Mouse (Mus musculus): Measurements from ENCODE around the gene Sfxn5. TPM values are rescaled to one million over a fixed set of nuclear protein-coding genes. Genes with fewer than 3 reads are reported as not detected.
A peak's percentile ranks its signal among the peaks of the same experiment; 100 is the strongest.

Gene Sfxn5
- 1 to 10 TPM; 4.2 to 6.0 (median 5.5) TPM for total RNA-seq (2022)

DNA sequence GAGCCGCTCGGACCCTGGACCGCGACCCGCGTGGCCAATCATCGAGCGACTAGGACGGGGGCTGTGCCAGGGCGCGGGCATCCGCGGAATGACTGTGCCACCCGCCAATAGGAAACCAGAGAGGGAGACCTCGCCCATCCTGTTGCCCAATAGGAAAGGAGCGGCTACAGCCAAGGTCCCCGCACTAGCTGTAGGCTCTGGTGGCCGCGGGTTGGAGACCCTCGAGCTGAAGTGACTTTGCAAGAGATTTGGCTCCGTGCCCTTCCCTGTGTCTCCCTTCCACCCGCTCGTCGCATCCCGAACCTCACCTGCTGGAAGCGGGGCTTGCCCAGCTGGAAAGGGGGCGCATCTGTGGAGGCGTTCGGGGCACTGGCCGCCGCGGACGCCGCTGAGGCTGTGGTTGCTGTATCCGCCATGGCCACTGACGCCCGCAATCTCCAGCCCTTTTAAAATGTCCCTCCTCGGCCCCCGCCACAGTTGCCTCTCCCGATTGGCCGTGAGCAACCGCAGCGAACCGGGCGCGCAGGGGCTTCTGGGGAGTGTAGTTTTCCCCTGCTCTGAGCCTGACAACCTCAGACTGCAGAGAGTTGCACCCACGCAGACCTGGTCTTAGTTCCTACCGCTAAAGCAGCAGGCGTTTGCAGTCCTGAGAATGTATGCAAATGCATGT is at the start of gene Sfxn5:
Sfxn5 (minus strand) TSS at position 423 of the 670 bp plus-strand sequence.
- peak; percentile 91 for DNase-seq (ENCODE audit: low spot score in 2 of 2)

- DNase-seq (ENCODE audit: low spot score in 2 of 2): no peak
These were observed 49.6 kb upstream of the Sfxn5 start for GRCm38 (mm10) chr6:85382791-85383190.

DNA sequence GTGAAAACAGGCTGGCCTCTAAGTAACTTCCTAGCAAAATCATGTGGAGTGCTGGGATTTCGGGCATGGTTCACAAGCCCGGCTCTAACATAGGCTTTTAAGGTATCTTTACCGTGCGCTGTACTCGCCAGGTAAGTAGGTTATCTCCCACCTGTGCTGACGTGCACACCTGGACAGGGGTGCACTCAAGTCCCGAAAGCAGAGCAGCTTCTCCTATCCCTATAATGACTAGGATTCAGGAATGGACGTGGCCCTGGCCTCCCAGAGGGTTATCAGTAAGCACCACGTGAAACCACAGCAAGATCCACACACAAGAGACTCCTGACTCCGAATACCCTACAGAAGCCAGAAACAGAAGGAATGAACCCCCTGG is 48.4 kb upstream of the Sfxn5 start:
- DNase-seq (ENCODE audit: low spot score in 2 of 2): no peak

DNA sequence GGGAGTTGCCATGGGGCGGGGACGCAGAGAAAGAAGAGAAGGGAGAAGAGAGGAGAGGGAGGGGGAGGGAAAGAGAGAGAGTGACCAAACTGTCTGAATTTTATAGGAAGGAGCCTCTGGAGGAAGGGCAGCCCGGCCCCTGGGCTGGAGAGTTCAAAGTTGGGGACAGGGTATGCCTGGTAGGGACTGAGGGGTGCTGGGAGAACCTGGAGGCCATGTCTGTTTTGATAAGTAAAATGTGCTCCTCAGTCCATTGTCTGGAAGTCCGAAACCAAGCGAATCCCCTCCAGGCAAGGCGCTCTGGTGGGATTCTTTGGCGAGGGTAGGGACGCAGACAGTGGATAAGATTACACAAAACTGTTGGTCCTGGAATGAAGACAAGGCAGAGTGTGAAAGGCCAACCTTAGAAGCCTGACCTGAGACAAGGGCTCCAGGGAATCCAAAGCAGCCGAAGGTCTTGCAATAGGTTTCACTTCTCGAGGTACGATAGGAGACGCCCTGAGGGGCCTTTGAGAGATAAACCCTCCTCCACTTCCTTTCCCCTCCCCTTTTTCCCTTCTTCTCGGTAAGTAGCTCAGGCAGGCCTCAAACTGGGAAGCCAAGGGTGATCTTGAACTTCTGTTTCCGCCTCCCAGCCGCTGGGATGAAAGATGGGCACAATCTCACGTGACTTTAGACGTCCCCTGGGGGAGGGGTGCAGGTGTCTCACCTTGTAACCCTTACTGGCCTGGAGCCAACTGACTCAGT is 47.9 kb upstream of the Sfxn5 start:
- DNase-seq (ENCODE audit: low spot score in 2 of 2): no peak

- peak; percentile 76 to 77 for DNase-seq (ENCODE audit: low spot score in 2 of 2)
These were observed 47.1 kb upstream of the Sfxn5 start for GRCm38 (mm10) chr6:85380201-85380900.

DNA sequence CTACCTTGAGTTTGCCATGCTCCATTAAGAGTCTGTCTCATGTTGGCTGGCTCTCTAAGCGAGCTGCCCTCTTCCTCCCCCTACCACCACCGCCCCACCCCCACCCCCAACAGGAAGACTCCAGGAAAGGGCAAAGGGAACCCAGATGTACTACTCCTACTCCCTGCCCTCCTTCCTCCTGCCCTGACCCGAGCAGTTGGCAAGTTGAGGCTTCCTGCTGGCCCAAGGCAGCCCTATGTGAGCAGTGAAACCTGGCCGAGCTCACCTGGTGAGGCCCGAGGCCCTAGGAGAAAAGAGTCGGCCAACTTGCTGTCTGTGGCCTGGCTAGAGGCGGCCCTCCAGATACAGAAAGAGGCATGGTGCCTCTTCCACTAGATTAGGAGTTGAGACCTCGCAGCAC is 45.4 kb upstream of the Sfxn5 start:
- no peak for DNase-seq (ENCODE audit: low spot score in 2 of 2)

DNA sequence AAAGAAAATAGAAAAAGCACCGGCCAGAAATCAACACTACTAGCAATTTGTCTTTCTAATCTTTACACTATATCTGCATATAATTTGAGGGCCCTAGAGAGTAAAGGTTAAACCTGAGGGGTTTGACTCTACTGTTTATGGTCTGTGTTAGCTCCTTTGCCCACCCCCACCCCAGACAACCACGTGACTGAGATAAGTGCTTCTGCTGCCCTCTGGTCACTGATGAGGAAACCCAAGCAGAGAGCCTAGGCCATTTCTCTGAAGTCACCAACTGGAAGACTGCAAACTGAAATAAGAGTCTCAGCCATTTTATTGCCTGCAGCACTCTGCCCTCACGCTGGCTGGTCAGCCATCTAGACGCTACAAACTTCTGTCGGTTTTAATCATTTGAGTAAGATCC is 44.7 kb upstream of the Sfxn5 start:
- no peak for DNase-seq (ENCODE audit: low spot score in 2 of 2)

DNA sequence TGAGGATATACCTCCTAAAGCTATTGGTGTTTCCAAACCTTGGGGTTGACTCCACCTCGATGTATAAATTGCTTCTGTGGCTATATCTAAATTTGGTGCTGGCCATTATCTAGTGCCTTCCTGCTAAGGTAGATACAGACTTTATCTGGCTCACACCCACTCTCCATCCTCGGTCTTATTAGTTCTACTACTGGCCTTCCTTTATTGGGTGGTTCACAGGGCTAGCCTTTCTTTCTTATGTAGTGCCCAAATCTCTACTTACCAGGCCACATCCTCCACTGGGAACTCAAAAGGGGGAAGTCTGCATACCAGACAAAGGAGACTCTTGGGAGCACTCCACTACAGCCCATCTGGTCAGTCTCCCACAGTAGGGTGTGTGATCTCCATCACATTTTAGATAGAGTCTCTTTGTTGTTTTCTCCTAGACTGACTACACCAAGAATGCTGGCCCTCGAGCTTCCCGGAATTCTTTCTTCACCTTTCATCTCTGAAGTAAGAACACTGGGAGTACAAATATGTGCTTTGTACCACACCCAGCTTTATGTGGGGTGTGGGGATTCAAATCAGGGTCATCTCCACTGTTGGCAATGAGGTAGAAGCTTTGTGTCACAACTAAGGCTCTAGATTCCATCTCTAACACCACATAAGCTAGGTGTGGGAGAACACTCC is 44.0 kb upstream of the Sfxn5 start:
- no peak for DNase-seq (ENCODE audit: low spot score in 2 of 2)

GRCm38 (mm10) chr6:85374734-85375114 is 41.5 kb upstream of the Sfxn5 start:
- peak; percentile 94 to 95 for DNase-seq (ENCODE audit: low spot score in 2 of 2)

DNA sequence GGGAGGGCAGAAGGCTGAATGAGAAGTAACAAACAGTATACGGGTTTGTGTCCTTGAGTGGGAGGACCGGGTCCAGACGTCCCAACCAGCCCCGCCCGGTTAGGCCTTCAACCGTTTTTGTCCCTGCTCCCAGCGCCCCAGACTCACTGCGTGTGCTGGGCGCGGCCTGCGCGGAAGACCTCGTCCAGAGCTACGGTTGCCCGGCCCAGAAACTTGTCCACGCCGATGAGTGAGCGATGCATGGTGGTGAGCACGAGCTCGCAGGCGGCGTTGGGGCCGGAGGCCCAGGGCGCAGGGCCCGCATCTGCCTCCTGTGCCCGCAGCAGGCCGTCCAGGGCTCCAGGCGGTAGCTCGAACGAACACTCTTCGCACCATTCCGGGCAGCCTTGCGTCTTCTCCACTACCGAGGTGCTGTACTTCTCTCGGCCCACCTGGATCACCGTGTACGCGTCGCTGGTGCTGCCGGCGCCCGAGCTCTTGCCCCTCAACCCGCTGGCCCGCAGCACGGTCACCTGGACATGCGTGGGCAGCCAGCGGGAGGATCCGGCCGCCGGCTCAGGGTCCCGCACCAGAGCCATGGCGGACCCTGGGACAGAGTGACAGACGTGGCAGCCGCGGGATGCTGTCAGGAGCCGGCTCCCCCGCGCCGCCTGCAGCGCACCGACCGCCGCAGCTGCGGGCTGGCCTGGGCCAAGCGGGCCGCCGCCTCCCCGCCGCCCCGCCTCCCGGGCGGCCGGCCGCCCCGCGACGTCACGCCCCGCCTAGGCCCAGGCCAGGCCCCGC is 40.9 kb upstream of the Sfxn5 start, which contains the start of gene Rab11fip5:
Rab11fip5 (minus strand) TSS at position 684 of the 783 bp plus-strand sequence.
- no peak for DNase-seq (ENCODE audit: low spot score in 2 of 2)

DNA sequence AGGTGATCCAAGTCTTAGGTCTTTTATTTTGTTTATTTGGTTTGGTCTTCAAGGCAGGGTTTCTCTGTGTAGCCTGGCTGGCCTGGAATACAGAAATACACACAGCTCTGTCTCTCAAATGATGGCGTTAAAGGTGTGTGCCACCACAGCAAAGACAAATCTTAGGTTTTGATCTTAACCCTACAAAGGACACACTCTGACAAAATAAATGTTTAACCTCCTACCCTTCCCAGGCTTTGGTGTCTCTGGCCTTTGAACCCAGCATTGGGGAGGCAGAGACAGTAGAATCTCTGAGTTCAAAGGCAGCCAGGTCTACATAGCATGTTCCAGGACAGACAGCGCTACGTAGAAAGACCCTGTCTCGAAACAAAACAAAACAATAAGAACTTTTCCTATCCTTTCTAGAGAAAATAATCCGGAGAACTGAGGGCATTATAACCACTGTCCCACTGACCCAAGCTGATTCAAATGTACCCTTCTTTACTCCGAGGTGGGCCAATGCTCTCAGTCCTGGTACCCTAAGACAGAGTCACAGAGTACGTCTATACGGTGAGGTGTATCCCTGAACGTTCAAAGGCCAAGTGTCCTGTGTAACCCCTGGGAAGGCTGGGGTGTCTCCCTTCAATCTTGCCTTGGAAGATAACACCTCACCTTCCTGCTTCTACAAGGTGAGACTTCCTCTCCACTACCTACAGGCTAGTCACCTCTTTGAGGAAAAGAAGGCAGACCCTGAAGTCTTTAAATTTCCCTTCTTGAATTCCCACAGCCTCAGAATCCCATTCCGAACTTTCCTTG is 40.0 kb upstream of the Sfxn5 start:
- no peak for DNase-seq (ENCODE audit: low spot score in 2 of 2)

- no peak for DNase-seq (ENCODE audit: low spot score in 2 of 2)
These were observed 39.3 kb upstream of the Sfxn5 start for GRCm38 (mm10) chr6:85372496-85372895.

DNA sequence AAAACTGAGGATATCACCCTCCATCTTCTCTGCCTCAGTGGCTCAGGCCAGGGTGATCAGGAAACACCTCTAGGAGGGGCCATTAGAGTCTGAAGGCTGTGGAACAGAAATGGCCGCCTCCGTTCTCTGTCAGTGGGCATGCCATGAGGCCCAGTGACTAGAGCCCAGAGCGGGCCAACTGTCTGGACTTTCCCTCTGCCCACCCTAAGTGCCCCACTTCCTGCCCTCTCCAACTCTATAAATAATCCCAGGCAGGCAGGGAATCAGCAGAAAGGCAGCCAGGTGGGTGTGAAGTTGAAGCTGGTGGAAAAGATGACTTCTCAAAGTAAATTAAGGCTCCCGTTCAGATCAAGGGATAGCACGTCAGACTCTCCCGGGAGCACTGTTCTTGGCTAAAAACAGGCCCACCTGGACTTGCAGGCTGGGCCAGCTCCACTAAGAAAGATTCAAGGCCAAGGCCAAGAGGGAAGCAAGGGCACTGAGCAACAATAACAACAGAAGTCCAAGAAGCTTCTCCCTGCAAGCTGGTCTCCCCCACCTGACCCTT is 38.7 kb upstream of the Sfxn5 start:
- no peak for DNase-seq (ENCODE audit: low spot score in 2 of 2)

- no peak for DNase-seq (ENCODE audit: low spot score in 2 of 2)
These were observed 37.6 kb upstream of the Sfxn5 start for GRCm38 (mm10) chr6:85370666-85371430.

- no peak for DNase-seq (ENCODE audit: low spot score in 2 of 2)
These were observed 36.8 kb upstream of the Sfxn5 start for GRCm38 (mm10) chr6:85370041-85370440.

DNA sequence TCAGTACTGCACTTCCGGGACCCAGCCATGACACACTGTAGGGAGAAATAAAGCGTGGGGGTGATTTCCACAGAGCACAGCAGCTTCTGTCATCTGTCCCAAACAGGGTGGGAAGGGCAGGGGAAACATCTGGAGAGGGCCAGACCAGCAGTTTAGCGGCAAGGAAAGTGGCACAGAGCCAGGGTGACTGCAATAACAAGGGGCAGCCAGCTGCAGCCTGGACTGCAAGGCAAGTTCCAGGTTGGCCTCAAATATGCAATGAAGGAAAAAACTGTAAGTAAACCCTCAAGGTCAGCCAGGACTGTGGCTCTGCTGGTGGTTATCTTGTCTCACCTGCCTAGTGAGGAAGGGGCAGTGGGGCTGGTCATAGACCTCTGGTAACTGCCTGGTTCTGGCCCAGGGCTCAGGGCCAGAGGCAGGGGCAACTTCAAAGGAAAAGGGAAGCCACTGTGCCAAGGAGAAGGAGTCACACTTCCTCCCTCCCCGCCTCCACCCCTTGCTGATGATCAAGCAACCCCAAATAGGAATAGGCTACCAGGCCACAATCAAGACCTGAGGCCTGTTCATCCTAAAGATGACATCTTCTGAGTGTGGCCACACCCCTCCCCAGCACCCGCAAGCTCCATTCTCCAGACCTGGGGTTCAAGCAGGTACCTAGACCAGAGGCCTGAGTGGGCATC is 36.1 kb upstream of the Sfxn5 start:
- peak; percentile 47 to 69 for DNase-seq (ENCODE audit: low spot score in 2 of 2)

DNA sequence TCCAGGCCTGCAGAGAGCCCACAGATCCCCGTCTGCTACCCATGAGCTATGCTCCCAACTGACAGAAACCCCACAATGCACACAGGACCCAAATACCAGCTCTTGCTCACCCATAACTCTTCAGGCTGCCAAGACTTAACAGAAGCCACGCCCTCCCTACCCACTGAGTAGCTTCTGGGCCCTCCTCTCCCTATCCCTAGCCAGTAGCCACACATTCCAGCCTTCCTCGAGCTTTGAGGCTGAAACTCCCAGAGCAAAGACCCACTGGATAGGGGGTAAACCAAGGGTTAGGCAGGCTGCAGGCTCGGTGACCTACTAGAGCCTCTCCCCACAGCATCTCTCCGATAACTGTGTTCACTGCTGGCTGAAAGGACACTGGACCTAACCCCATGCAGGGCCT is 35.5 kb upstream of the Sfxn5 start:
- DNase-seq (ENCODE audit: low spot score in 2 of 2): no peak

DNA sequence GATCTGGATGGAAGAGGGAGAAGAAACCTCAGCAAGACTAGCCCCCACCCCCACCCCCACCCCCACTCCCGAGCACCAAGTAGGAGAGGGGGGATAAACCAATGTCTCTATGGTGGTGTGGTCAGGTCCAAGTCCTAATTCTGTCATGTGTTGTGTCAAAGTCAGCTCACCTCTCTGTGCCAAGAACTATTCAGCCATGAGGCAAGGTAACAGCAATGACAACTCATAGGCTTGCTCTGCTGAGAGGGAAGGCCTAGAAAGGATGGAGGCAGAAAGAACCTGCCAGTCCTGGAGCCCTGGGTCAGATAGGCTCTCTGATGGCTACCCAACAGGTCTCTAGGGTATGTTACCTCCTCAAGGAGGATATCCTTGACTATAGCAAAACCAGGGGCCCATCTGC is 34.9 kb upstream of the Sfxn5 start:
- DNase-seq (ENCODE audit: low spot score in 2 of 2): no peak

DNA sequence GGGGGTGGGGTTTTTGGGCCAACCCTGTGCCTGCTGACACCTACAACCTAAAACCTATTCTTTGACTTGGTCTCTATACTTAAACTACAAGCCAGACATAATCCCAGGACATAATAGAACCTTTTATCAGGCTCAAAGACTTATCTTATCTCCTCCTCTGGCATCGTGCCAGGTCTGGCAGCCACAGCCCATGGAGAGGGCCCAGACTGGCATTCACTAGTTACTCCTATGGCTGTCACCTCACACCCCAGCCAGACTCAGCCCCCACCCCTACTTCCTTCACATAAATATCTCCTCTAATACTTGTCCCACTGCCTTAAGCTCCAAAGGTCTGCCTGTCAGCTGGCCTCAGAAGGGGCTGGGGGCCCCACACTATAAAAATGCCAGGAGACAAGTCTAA is 33.2 kb upstream of the Sfxn5 start:
- no peak for DNase-seq (ENCODE audit: low spot score in 2 of 2)

Data from gastrocnemius, adult 8-10 months (tissue).